Mouse (Mus musculus) lung, postnatal 14 days (tissue): ENCODE data around the gene Olfr639.
"Not testable (repeated sequence)": the region's sequence is repeated elsewhere in the genome, so short reads cannot be mapped to it uniquely, and the experiment has no call there.

Experiments
- DNase-seq: peaks from one replicate; pipeline ENCODE4 v3.0.0; 2021

Olfr639 gene

GRCm38 (mm10) chr7:104017203-104017602, at the start of gene Olfr639:
Gene Olfr639, minus strand, starts transcription at chr7:104017303.
- DNase-seq = no peak

DNA sequence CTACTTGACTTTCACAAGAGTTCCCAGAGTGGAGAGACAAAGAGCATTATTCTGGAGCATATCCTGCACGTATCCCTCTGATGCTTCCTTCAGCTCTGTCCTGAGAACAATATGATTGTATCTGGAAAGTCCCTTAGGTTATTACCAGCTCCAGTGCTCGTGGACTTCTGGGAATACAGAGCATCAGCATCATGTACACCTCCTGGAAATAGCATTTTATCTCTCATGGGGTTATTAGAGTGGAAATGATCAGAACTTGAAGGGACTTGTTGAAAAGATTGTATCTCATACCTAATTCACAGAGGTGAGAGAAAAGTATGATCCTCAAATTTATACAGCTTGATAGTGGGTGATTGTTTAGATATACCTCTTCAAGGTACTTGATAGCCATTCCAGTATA, 44.2 kb upstream of the Olfr639 start, which contains the start of gene 4930516K23Rik:
Gene 4930516K23Rik (minus strand): TSS at position 101 of the 400 bp plus-strand sequence.
- DNase-seq = no peak

DNA sequence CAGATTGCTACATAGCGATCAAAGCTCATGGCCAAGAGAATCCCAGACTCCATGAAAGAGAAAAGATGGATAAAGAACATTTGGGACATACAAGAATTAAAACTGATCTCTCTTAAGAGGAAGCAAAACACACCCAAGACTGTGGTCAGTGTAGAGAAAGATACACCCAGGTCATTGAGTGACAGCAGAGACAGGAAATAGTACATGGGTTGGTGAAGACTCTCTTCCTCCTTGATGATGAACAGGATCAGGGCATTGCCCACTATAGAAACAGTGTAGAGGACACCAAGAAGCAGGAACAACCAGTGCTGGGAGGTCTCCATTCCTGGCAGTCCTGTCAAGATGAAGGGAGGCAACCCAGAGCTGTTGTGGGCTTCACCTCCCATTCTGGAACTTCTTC, 42.1 kb upstream of the Olfr639 start:
- DNase-seq = no peak

DNA sequence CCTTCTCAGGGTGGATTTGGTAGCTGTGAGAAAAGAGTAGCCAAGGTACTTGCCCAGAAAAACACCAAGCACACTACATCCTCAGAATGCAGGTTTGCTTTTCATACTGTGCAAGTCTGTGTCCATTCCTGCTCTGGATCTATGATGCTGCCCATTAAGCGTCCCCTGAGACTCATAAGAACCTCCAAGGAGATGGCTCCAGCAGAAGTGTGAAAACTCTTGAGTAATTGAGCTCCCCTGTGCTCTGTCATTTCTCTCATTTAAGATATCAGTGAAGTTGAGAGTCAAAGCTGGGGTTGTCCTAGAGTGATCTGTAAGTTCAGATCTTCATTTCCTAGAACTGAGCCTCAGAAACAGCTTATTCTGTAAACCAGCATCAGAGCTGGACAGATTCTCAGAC, 35.5 kb upstream of the Olfr639 start, which contains the start of gene Olfr642:
Gene Olfr642 (minus strand): TSS at position 101 of the 400 bp plus-strand sequence.
- DNase-seq = no peak

GRCm38 (mm10) chr7:104050745-104051144, 33.6 kb upstream of the Olfr639 start:
- no peak for DNase-seq

DNA sequence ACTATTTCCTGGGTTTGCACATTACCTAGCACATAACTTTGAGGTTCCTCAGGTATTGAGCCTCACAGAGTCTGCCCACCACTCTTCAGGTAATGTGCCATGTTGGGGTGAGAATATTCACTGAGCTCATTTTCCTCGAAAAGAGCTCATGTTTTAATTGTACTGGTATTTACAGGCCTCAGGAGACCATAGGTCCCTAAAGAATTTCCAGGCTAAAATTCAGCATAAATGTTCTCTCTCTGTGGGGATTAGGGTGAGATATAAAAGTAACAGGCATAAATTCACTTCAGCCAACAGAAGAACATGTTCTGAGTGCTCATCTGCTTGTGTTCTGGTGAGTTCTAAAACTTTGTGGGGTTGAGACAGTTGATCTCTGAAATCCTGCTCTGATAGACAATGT, 18.0 kb upstream of the Olfr639 start, which contains the start of gene Olfr641:
Gene Olfr641 (plus strand): TSS at position 301 of the 400 bp plus-strand sequence.
- DNase-seq = no peak

- DNase-seq = no peak
These were observed 9.9 kb upstream of the Olfr639 start for GRCm38 (mm10) chr7:104026978-104027377.

DNA sequence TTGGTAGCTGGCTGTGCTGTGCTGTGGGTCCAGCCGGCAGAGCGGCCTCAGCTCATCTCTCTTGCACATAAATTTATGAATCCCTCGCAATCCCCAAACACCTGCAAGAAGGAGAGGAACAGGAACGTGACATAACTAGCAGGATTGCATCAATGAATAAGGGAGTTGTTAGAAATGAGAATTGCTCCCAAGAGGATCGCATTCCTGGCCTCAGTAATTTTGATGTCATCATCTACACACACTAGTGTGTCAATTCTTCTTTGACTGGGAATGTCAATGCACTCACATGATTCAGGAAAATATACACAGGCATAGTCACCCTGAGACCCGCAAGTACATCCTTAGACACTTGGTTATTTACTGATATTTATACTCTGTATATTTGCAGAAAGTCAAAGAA, 8.4 kb upstream of the Olfr639 start, which contains the start of gene Olfr640:
Gene Olfr640 (minus strand): TSS at position 101 of the 400 bp plus-strand sequence.
- DNase-seq = no peak

DNA sequence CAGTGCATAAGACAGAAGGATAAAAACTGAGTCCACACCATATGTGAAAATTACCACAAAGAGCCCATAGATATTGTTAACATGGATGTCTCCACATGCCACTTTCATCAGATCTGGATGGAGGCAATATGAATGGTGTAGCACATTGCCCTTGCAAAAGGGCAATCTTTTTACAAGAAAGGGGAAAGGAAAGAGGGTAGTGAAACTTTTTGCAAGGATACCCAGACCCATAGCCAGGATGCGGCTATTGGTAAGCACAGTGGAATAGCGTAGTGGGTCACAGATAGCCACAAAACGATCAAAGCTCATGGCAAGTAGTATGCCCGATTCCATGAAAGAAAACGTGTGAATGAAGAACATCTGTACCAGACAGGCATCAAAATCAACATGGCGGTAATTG, 4.5 kb upstream of the Olfr639 start:
- DNase-seq = no peak

DNA sequence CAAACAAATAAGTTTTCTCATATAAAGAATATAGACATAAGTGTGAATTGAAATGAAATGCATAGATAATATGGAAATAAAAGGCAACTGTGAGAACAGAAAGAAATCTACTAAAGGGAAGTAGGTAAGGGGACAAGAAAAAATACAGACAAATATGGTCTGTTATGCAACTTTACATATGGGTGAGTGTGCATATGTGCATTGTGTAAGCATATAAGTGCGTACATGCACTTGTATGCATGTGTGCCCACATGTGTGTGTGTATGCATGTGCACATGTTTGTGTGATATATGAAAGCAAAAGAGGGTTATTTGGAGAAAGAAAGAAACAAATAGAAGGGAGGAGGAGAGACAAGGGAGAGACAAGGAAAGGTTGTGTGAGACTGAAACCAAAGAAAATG, 1.9 kb upstream of the Olfr639 start:
- no peak for DNase-seq

DNA sequence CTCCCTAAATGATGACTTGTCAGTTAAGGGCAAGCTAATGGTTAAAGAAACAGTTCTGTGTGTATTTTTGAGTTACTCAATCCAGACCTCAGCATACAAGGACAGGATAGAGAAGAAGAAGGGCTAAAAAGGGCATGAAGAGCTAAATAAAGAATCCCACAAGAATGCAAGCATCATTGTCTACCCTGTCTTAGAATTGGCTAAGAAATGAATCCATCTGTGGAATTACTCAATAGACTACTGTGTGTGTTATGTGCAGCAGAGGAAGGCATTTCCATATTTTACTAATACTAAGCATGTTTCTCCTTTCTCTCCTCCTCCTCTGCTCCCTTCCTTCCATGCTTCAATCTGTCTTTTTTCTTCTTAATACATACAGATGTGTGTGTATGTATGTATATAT, 18.0 kb downstream of the Olfr639 start:
- no peak for DNase-seq

DNA sequence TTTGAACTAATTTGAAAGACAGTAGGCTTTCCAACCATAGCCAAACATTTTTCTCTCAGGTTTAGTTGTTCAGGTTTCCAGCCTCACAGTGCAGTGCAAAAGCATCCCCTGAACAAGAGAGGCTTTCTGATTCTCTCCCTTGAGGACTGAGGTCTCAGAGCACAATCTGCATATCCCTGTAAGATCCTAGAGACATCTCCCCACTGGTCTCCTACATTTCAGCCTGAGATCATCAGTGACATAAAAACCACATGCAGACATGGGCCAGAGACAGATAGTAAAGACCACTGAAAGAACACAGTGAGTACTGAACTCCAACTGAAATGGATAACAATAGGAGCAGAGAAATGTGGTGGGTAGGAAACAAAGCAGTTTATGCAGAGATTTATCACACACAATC, 18.7 kb downstream of the Olfr639 start, which contains the start of gene Olfr638:
Gene Olfr638 (plus strand): TSS at position 301 of the 400 bp plus-strand sequence.
- no peak for DNase-seq

GRCm38 (mm10) chr7:103971782-103972181, 45.3 kb downstream of the Olfr639 start:
- no peak for DNase-seq

GRCm38 (mm10) chr7:103970852-103971251, 46.3 kb downstream of the Olfr639 start, which contains the start of gene Olfr635:
Gene Olfr635, plus strand, starts transcription at chr7:103971152.
- no peak for DNase-seq

- not testable (repeated sequence) for DNase-seq
These were observed 50.2 kb downstream of the Olfr639 start for GRCm38 (mm10) chr7:103966873-103967272.
